Mouse (Mus musculus) neural tube, embryonic 15.5 days (tissue): ENCODE data around the gene Poc5. TPM values are rescaled to one million over a fixed set of nuclear protein-coding genes. Genes with fewer than 3 reads are reported as not detected.

Source experiments
- ATAC-seq: fragments of 200-750 bp; cut with Nextera tagmentation; 2 replicates; pipeline ENCODE4 v1.8.0; 2017; ENCODE audit warnings: mild to moderate bottlenecking, moderate TSS enrichment, moderate library complexity; ENCODE audit not compliant: low FRiP score
- H3K27ac ChIP-seq: fragments of 300-500 bp; sonication (generic); replicated peaks from 2 replicates; pipeline ENCODE4 v1.5.1; 2015; ENCODE audit warnings: mild to moderate bottlenecking, inconsistent platforms
- H3K27me3 ChIP-seq: fragments of 300-500 bp; sonication (generic); replicated peaks from 2 replicates; pipeline ENCODE4 v1.6.1; 2015; ENCODE audit warnings: inconsistent platforms
- H3K36me3 ChIP-seq: fragments of 300-500 bp; sonication (generic); 2 replicates; pipeline ENCODE4 v1.6.1; 2015; ENCODE audit warnings: inconsistent platforms
- H3K4me1 ChIP-seq: fragments of 300-500 bp; sonication (generic); 2 replicates; pipeline ENCODE4 v1.6.1; 2015; ENCODE audit warnings: inconsistent platforms
- H3K4me2 ChIP-seq: fragments of 300-500 bp; sonication (generic); 2 replicates; pipeline ENCODE4 v1.6.1; 2015; ENCODE audit warnings: inconsistent platforms, mild to moderate bottlenecking, moderate library complexity
- H3K4me3 ChIP-seq: fragments of 300-500 bp; sonication (generic); replicated peaks from 2 replicates; pipeline ENCODE4 v1.5.1; 2015; ENCODE audit warnings: mild to moderate bottlenecking, inconsistent platforms
- H3K9ac ChIP-seq: fragments of 300-500 bp; sonication (generic); replicated peaks from 2 replicates; pipeline ENCODE4 v1.6.1; 2015; ENCODE audit warnings: mild to moderate bottlenecking, inconsistent platforms
- H3K9me3 ChIP-seq: fragments of 300-500 bp; sonication (generic); replicated peaks from 2 replicates; pipeline ENCODE4 v1.6.1; 2016; ENCODE audit warnings: inconsistent platforms
- WGBS: fragments of 180-500 bp; shearing (Covaris S2); methylation state at CpG from one replicate; pipeline ENCODE4 v1.1.7; 2015; ENCODE audit warnings: mixed read lengths; 5-methylcytosine and 5-hydroxymethylcytosine counted together
- microRNA-seq: library from miRNA; unstranded; fragments of <30 nt; microRNA quantifications from one replicate; pipeline ENCODE4, GENCODE M21; 2017
- polyA plus RNA-seq: library from polyadenylated mRNA; unstranded; fragments of >200 nt; fragmentation: Nextera tagmentation; extraction: Ambion mirVana; gene quantifications from 2 replicates; pipeline ENCODE4 v1.2.1, GENCODE M21; 2015

Gene Poc5
- polyA plus RNA-seq, 1 experiment from 2014 or later, result 21.1 TPM

GRCm38 (mm10) chr13:96458018-96458417 lies 69.9 kb downstream of the Poc5 start:
- H3K4me2 ChIP-seq, result no peak overlapping the region
- no peaks in the 10 kb centered on the region for H3K9me3 ChIP-seq
- 81% methylated on average over 5 of the region's 5 CpGs for WGBS
- no peak overlapping the region for H3K4me3 ChIP-seq
- ATAC-seq, result no peak
- H3K27me3 ChIP-seq, result no peaks in the 10 kb centered on the region
- no peak overlapping the region for H3K27ac ChIP-seq
- H3K4me1 ChIP-seq, result no peaks in the 10 kb centered on the region
- H3K36me3 ChIP-seq, result no peaks in the 10 kb centered on the region
- H3K9ac ChIP-seq, result no peak overlapping the region

DNA sequence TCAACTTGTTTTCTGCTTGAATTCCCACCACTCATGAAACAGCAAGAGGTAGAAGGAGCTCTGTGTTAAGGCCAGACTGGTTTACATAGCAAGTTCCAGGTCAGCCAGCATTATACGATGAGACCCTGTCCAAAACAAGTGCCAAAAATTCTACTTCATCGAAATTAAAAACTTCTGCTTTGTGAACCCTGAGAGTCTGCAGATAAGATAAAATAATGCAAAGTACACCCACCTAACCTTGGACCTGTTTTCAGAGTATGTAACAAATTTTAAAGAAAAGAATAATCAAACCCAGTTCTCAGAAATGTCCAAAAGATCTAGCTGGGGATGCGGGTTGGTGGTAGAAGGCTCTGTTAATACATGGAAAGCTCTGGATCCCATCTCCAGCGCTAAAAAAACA lies 70.5 kb downstream of the Poc5 start:
- H3K4me1 ChIP-seq, result no peaks in the 10 kb centered on the region
- H3K4me3 ChIP-seq, result no peak overlapping the region
- no peak overlapping the region for H3K27ac ChIP-seq
- H3K4me2 ChIP-seq, result no peak overlapping the region
- H3K9me3 ChIP-seq, result no peaks in the 10 kb centered on the region
- WGBS, result 83% methylated on average over 4 of the region's 4 CpGs
- H3K9ac ChIP-seq, result no peak overlapping the region
- H3K27me3 ChIP-seq, result no peaks in the 10 kb centered on the region
- ATAC-seq, result no peak
- no peaks in the 10 kb centered on the region for H3K36me3 ChIP-seq

DNA sequence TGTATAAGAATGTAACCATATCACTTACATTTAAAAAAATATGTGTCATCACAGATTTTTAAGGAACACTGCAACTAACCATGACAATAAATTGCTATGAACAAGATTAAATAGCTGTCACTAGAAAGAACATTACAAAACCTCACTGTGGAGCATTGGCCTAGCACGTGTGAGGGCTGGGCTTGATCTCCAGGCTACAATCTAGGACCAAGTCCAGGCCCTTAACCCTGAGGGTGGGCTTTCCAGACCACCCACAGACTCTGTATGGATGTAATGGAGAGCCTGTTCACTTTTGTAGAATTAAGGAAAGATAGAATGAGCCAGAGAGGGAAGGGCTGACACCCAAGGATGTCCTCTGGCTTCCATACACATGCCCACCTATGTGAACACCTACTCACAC lies 74.5 kb downstream of the Poc5 start:
- Histone ChIP-seq H3K4me3 (no peak overlapping the region), H3K27me3 (no peaks in the 10 kb centered on the region), H3K4me2 (no peak overlapping the region), H3K9me3 (no peaks in the 10 kb centered on the region), H3K9ac (no peak overlapping the region), H3K4me1 (no peaks in the 10 kb centered on the region), H3K36me3 (no peaks in the 10 kb centered on the region), H3K27ac (no peak overlapping the region)
- no peak for ATAC-seq
- 67% methylated on average over 1 of the region's 1 CpGs for WGBS

GRCm38 (mm10) chr13:96465315-96465714 lies 77.2 kb downstream of the Poc5 start:
- Histone ChIP-seq H3K27ac (no peak overlapping the region), H3K9ac (no peak overlapping the region), H3K4me1 (no peaks in the 10 kb centered on the region), H3K9me3 (no peaks in the 10 kb centered on the region), H3K4me3 (no peak overlapping the region), H3K4me2 (no peak overlapping the region), H3K27me3 (no peaks in the 10 kb centered on the region), H3K36me3 (no peaks in the 10 kb centered on the region)
- 51% methylated on average over 5 of the region's 5 CpGs for WGBS
- no peak for ATAC-seq

Small RNA genes within 50 kb of the gene (microRNA-seq; reads per million reads assigned to microRNA genes)
- not detected for gene Gm25213

Other genes with a start within 250 kb of the Poc5 start
- gene Ankdd1b, start 82.9 kb downstream of the Poc5 start, polyA plus RNA-seq, result not detected in 2 replicates
- gene Gm17622, start 102.4 kb downstream of the Poc5 start, polyA plus RNA-seq, result not detected in 2 replicates
- 7.2 and 8.9 TPM in 2 replicates for gene Polk, start 154.3 kb downstream of the Poc5 start, polyA plus RNA-seq
- 9.0 and 10.0 TPM in 2 replicates for gene Col4a3bp, start 154.3 kb downstream of the Poc5 start, polyA plus RNA-seq